Mouse (Mus musculus): ENCODE results near the gene Gpi1.

DNA sequence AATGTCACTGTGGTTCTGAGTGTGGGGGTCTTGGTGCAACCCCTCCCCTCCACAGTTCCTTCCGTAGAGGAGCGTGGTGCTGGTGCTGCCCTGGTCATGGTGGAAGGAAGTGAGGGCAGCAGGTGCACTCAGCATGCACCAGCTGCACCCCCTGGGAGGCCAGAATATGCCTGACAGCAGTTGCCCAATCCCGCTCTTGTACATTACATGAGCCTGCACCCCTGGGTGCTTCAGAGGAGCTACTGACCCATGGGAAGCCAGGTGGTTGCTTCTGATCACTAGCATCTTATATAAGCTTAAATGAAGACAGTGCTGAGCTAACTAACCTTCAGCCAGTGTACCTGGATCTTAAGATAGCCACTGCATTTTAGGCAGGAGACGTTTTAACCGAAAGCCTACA, 8.0 kb upstream of the Gpi1 start:
- TF ChIP-seq CTCF (IDR thresholded peaks at IDR 0.05; ENCODE audit: control insufficient read depth, insufficient read depth, insufficient read length) = no peak
- TF ChIP-seq CEBPB (IDR thresholded peaks at IDR 0.05; ENCODE audit: low read depth) = no peak
